ENCODE assay signal across 17 mouse cellular contexts in the genomic region with DNA sequence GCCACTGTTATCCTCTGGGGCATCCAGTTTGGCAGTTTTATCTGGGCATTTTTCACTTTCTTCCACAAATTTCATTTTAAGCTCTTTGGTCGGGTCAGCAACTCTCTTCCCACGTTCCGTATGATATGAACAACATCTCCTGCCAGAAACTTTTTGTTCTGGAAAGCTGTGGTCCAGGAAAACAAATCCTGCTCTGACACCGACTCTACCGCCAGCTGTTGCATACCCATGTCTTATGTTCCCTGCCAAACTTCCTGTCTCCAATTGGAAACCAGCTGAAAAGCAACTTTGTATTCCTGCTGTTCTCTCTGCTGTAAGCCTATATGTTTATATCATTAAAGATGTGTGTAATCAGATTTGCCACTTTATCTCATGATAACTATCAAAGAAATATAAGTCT.
DNase-seq lines count a peak whose midpoint lies in the region; ATAC-seq and TF ChIP-seq lines count a peak whose summit lies in the region.
"Had no signal": no experiment of that assay in that cellular context is flagged by ENCODE, and none has a peak within 500 bp of the region (broad histone marks: within the 10 kb centered on the region; RNA-seq: fewer than 3 reads in every experiment).

No protein-coding gene starts in this region.

- H3K9me3 ChIP-seq in kidney, postnatal 0 days (replicated peaks; ENCODE audit: low read length): no peaks in the 10 kb centered on the region
- H3K9me3 ChIP-seq: forebrain, embryonic 13.5 days; intestine, embryonic 15.5 days; kidney, embryonic 15.5 days; limb, embryonic 13.5 days; megakaryocyte, embryonic 14.5 days; midbrain, embryonic 15.5 days had no signal

- 70% methylated on average over 5 of the region's 5 CpGs for WGBS in kidney, postnatal 0 days

- H3K4me1 ChIP-seq in kidney, postnatal 0 days (replicated peaks; ENCODE audit: insufficient read depth, low read length): no peaks in the 10 kb centered on the region
- H3K4me1 ChIP-seq: forebrain, embryonic 13.5 days; intestine, embryonic 15.5 days; kidney, embryonic 15.5 days; limb, embryonic 13.5 days; megakaryocyte, embryonic 14.5 days; midbrain, embryonic 15.5 days had no signal

- H3K27me3 ChIP-seq in kidney, postnatal 0 days (ENCODE audit: insufficient read depth, low read length): no peaks in the 10 kb centered on the region
- H3K27me3 ChIP-seq: forebrain, embryonic 13.5 days; intestine, embryonic 15.5 days; kidney, embryonic 15.5 days; limb, embryonic 13.5 days; megakaryocyte, embryonic 14.5 days; midbrain, embryonic 15.5 days had no signal

- H3K36me3 ChIP-seq in kidney, postnatal 0 days (ENCODE audit: insufficient read depth, low read length): no peaks in the 10 kb centered on the region
- H3K36me3 ChIP-seq: intestine, embryonic 15.5 days; kidney, embryonic 15.5 days; limb, embryonic 13.5 days; midbrain, embryonic 15.5 days had no signal

- peak; percentile 46 for DNase-seq in kidney, postnatal 0 days (ENCODE audit: low spot score)
- no peak for DNase-seq in kidney, postnatal 25 days
- DNase-seq in heart, adult 8-10 months (ENCODE audit: low spot score): peak; percentile 59
- DNase-seq in heart, adult 9 months (ENCODE audit: low spot score in 2 of 2): peak; percentile 67 to 73
- DNase-seq in lung, postnatal 10 days: peak; percentile 47
- no peak for DNase-seq in c-Kit-positive CD71-positive TER-119-positive erythroid progenitor cells, embryonic 14.5 days (ENCODE audit: low spot score)
- DNase-seq in cerebellum, adult 9-11 months: no peak
- DNase-seq: cerebellum, postnatal 25 days; retina, postnatal 1 day had no signal

- no peak for TF ChIP-seq CTCF in kidney, postnatal 0 days (IDR thresholded peaks at IDR 0.05; ENCODE audit: low read depth)

- H3K4me2 ChIP-seq in kidney, postnatal 0 days (ENCODE audit: low read length): no peak overlapping the region
- H3K4me2 ChIP-seq: forebrain, embryonic 13.5 days; hindbrain, embryonic 14.5 days; intestine, embryonic 15.5 days; kidney, embryonic 15.5 days; limb, embryonic 13.5 days; midbrain, embryonic 15.5 days had no signal

- H3K4me3 ChIP-seq in kidney, postnatal 0 days (replicated peaks; ENCODE audit: low read depth, low read length): no peak overlapping the region
- H3K4me3 ChIP-seq: forebrain, embryonic 13.5 days; intestine, embryonic 15.5 days; kidney, embryonic 15.5 days; left cerebral cortex, adult 2 months; limb, embryonic 13.5 days; megakaryocyte, embryonic 14.5 days; midbrain, embryonic 15.5 days had no signal

- ATAC-seq in kidney, postnatal 0 days (replicated peaks; ENCODE audit: low FRiP score, low read depth): no peak
- ATAC-seq: forebrain, embryonic 13.5 days; intestine, embryonic 15.5 days; midbrain, embryonic 15.5 days had no signal

- H3K27ac ChIP-seq in kidney, postnatal 0 days: no peak overlapping the region
- H3K27ac ChIP-seq: forebrain, embryonic 13.5 days; hindbrain, embryonic 14.5 days; intestine, embryonic 15.5 days; kidney, embryonic 15.5 days; left cerebral cortex, adult 2 months; limb, embryonic 13.5 days; midbrain, embryonic 15.5 days had no signal

- H3K9ac ChIP-seq in kidney, postnatal 0 days (ENCODE audit: low read depth, low read length): no peak overlapping the region
- H3K9ac ChIP-seq: forebrain, embryonic 13.5 days; hindbrain, embryonic 14.5 days; intestine, embryonic 15.5 days; kidney, embryonic 15.5 days; limb, embryonic 13.5 days; midbrain, embryonic 15.5 days had no signal

Comparison
In these comparisons a context has a peak if more than half of its experiments do, and no peak if none do; other contexts are left out.
1. DNase-seq: peak in kidney, postnatal 0 days (single experiment), heart, adult 8-10 months (single experiment), heart, adult 9 months (2 of 2) and lung, postnatal 10 days (single experiment); none in kidney, postnatal 25 days (0 of 2), c-Kit-positive CD71-positive TER-119-positive erythroid progenitor cells, embryonic 14.5 days (single experiment) and cerebellum, adult 9-11 months (single experiment).